Mouse (Mus musculus) forebrain, embryonic 12.5 days (tissue): ENCODE results near the gene Pfkfb3. TPM values are rescaled to one million over a fixed set of nuclear protein-coding genes. Genes with fewer than 3 reads are reported as not detected.

Experiments
- ATAC-seq: fragments of 200-750 bp; cut with Nextera tagmentation; 2 replicates; pipeline ENCODE4 v1.8.0; 2017; ENCODE audit warnings: moderate TSS enrichment; ENCODE audit not compliant: low FRiP score
- H3K27ac ChIP-seq: fragments of 300-500 bp; sonication (generic); 2 replicates; pipeline ENCODE4 v1.5.1; 2016; ENCODE audit warnings: mild to moderate bottlenecking
- H3K27me3 ChIP-seq: fragments of 300-500 bp; sonication (generic); 2 replicates; pipeline ENCODE4 v1.6.1; 2016; ENCODE audit warnings: mild to moderate bottlenecking
- H3K36me3 ChIP-seq: fragments of 300-500 bp; sonication (generic); replicated peaks from 2 replicates; pipeline ENCODE4 v1.6.1; 2016; ENCODE audit warnings: mild to moderate bottlenecking
- H3K4me1 ChIP-seq: fragments of 300-500 bp; sonication (generic); 2 replicates; pipeline ENCODE4 v1.6.1; 2016
- H3K4me2 ChIP-seq: fragments of 300-500 bp; sonication (generic); 2 replicates; pipeline ENCODE4 v1.6.1; 2016; ENCODE audit warnings: mild to moderate bottlenecking, moderate library complexity
- H3K4me3 ChIP-seq: fragments of 300-500 bp; sonication (generic); replicated peaks from 2 replicates; pipeline ENCODE4 v1.5.1; 2016; ENCODE audit warnings: mild to moderate bottlenecking
- H3K9ac ChIP-seq: fragments of 300-500 bp; sonication (generic); 2 replicates; pipeline ENCODE4 v1.6.1; 2016; ENCODE audit warnings: mild to moderate bottlenecking
- H3K9me3 ChIP-seq: fragments of 300-500 bp; sonication (generic); 2 replicates; pipeline ENCODE4 v1.6.1; 2016
- WGBS: fragments of 180-500 bp; shearing (Covaris S2); methylation state at CpG from one replicate; pipeline ENCODE4 v1.1.7; 2016; 5-methylcytosine and 5-hydroxymethylcytosine counted together
- polyA plus RNA-seq: library from polyadenylated mRNA; unstranded; fragments of >200 nt; fragmentation: Nextera tagmentation; extraction: Ambion mirVana; gene quantifications from 2 replicates; pipeline ENCODE4 v1.2.1, GENCODE M21; 2016

Gene Pfkfb3
- polyA plus RNA-seq, 1 experiment from 2014 or later: 19.6 TPM

GRCm38 (mm10) chr2:11445722-11446121, 108.2 kb downstream of the Pfkfb3 start:
- H3K9me3 ChIP-seq: no peaks in the 10 kb centered on the region
- no peaks in the 10 kb centered on the region for H3K36me3 ChIP-seq
- no peak overlapping the region for H3K9ac ChIP-seq
- no peaks in the 10 kb centered on the region for H3K27me3 ChIP-seq
- WGBS: 85% methylated on average over 3 of the region's 3 CpGs
- H3K4me3 ChIP-seq: no peak overlapping the region
- H3K4me1 ChIP-seq: no peaks in the 10 kb centered on the region
- no peak overlapping the region for H3K4me2 ChIP-seq
- no peak for ATAC-seq
- H3K27ac ChIP-seq: no peak overlapping the region

DNA sequence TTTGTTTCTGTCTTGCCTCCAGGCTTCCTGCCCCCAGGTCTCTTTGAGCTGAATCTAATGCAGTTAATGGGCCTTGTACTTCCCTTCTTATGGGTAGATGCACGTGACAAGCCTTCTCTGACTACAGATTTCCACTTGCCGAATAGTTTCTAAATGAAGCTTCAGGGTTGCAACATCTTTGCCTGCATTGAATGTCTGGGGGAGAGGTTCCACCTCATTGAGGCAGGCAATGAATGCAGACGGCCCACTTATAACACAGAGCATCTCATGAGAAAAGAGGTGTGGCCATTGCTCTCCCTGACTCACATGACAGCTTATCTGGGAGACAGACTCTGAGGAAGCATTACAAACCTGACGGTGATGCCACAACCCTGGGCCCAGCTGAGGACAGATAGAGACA, 112.0 kb downstream of the Pfkfb3 start:
- Histone ChIP-seq H3K4me1 (no peaks in the 10 kb centered on the region), H3K36me3 (no peaks in the 10 kb centered on the region), H3K4me3 (no peak overlapping the region), H3K9ac (no peak overlapping the region), H3K27me3 (no peaks in the 10 kb centered on the region), H3K27ac (no peak overlapping the region), H3K4me2 (no peak overlapping the region), H3K9me3 (no peaks in the 10 kb centered on the region)
- ATAC-seq: no peak
- 74% methylated on average over 4 of the region's 4 CpGs for WGBS

DNA sequence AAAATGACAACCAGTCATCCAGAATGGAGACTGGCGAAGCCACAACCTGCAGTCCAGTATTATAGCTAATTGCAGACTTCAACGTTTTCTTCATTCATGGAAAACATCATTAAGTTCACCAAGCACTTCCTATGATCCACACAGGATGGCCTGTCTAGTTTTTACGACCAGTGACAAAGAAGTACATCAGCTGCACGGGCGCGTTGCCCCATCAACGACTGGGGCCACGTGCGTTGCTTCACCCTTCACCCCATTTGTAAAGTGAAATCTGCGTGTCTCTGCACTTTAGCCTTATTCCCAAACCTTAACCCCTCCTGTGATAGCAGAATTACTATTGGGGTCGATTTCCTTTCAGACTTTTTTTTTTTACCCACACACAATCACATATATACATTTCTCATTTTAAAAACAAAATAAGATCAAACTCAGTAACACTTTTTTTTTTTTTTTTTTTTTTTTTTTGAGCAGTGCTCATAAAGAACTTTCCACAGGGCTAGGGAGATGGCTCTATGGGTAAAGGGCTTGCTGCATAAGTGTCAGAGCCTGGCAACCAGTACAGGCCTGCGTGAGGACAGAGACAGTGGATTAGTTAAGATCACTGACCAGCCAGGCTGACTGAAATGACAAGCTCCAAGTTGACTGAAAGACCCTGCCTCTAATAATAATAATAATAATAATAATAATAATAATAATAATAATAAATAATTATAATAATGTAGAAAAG, 115.5 kb downstream of the Pfkfb3 start:
- ATAC-seq: no peak
- 87% methylated on average over 12 of the region's 12 CpGs for WGBS

DNA sequence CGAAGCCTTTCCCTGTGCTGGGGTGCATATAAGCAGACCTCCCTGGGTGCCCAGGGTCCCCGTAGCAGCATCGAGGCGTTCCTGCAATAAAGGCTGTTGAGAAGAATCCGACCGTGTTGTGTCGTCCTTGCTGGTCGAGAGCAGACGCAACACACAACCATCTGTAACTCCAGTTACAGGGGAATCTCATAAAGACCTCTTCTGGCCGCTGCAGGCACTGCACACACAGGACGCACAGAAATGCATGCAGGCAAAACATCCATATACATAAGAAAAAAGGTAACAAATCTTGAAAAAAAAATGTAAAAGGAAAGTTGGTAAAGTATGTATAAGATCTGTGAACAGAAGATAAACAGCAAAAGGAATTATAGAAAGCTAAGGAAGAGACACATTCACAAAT, 117.5 kb downstream of the Pfkfb3 start:
- Histone ChIP-seq H3K9me3 (no peaks in the 10 kb centered on the region), H3K4me3 (no peak overlapping the region), H3K27me3 (no peaks in the 10 kb centered on the region), H3K36me3 (no peaks in the 10 kb centered on the region), H3K9ac (no peak overlapping the region), H3K4me1 (no peaks in the 10 kb centered on the region), H3K27ac (no peak overlapping the region), H3K4me2 (no peak overlapping the region)
- 93% methylated on average over 11 of the region's 11 CpGs for WGBS
- ATAC-seq: no peak

More for the DNA sequence above, 115.5 kb downstream of the Pfkfb3 start:
- H3K9ac ChIP-seq: no peak overlapping the region
- no peak overlapping the region for H3K27ac ChIP-seq
- H3K9me3 ChIP-seq: no peaks in the 10 kb centered on the region
- H3K4me1 ChIP-seq: no peaks in the 10 kb centered on the region
- H3K4me3 ChIP-seq: no peak overlapping the region
- no peaks in the 10 kb centered on the region for H3K36me3 ChIP-seq
- H3K27me3 ChIP-seq: no peaks in the 10 kb centered on the region
- no peak overlapping the region for H3K4me2 ChIP-seq

DNA sequence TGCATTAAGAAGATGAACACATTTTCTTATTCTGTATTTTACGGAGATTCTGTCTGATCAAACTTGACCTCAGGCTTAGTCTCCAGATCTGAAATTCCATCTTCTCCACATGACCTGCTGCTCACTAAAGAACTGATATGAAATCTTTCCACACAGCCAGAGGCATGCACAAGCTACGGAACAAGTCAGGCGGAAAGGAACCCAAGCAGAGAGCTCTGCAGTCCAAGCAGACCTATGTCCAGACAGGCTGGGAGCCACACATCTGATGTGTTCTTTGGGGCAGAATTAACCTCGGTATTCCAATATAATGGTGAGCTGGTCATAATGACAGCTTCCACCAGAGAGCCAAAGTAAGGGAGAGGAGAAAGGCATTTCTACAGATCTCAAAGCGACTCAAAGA, 120.5 kb downstream of the Pfkfb3 start:
- 78% methylated on average over 5 of the region's 5 CpGs for WGBS
- no peaks in the 10 kb centered on the region for H3K9me3 ChIP-seq
- no peaks in the 10 kb centered on the region for H3K36me3 ChIP-seq
- H3K4me3 ChIP-seq: no peak overlapping the region
- no peak overlapping the region for H3K27ac ChIP-seq
- no peak overlapping the region for H3K4me2 ChIP-seq
- no peak for ATAC-seq
- no peak overlapping the region for H3K9ac ChIP-seq
- no peaks in the 10 kb centered on the region for H3K4me1 ChIP-seq
- H3K27me3 ChIP-seq: no peaks in the 10 kb centered on the region

- Histone ChIP-seq H3K4me3 (no peak overlapping the region), H3K27me3 (no peaks in the 10 kb centered on the region), H3K4me2 (no peak overlapping the region), H3K4me1 (no peaks in the 10 kb centered on the region), H3K27ac (no peak overlapping the region), H3K9me3 (no peaks in the 10 kb centered on the region), H3K9ac (no peak overlapping the region), H3K36me3 (no peaks in the 10 kb centered on the region)
- WGBS: 50% methylated on average over 3 of the region's 3 CpGs
- ATAC-seq: peak; percentile 30; the same call in 1 of the 2 replicates
Measured at GRCm38 (mm10) chr2:11429538-11429937, 124.3 kb downstream of the Pfkfb3 start.

DNA sequence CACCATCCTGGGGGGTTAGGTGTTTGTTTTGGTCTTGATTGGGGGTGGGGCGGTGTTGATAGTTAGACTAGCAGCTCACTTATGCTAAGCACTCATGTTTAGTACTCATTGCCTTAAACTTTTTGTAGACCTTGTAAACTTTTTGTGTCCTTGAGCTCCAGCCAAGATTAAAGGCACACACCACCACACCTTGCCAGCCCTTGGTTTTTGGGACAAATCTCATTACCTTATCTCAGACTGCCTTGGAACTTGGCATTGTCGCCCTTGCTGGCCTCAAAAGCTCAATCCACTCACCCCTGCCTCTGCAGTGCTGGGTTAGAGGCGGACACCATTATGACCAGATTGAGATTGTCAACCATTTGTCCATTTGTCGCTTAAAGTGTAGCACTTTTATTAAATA, 125.3 kb downstream of the Pfkfb3 start:
- WGBS: 86% methylated on average over 4 of the region's 4 CpGs

DNA sequence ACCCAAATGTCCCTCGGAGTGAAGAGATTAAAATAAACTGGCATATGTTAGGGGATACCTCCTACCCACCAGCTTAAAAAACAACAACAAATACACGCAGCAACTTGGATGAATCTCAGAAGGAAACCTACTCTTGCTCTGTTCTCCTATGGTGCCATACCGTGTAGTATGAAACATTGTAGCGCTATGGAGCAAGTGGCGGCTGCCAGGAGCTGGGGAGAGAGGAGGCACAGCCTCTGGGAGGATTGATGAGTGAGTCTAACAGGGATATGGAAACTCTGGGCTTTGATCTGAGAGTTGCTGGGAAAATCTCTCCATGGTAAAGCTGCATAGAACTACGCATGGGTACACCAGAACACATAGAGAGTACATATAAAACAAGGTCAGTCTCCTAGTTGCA, 126.3 kb downstream of the Pfkfb3 start:
- Histone ChIP-seq H3K4me1 (no peaks in the 10 kb centered on the region), H3K4me3 (no peak overlapping the region), H3K9ac (no peak overlapping the region), H3K9me3 (no peaks in the 10 kb centered on the region), H3K27me3 (no peaks in the 10 kb centered on the region), H3K4me2 (no peak overlapping the region), H3K27ac (no peak overlapping the region), H3K36me3 (no peaks in the 10 kb centered on the region)
- no peak for ATAC-seq
- WGBS: 88% methylated on average over 6 of the region's 6 CpGs

More for the DNA sequence above, 125.3 kb downstream of the Pfkfb3 start:
- Histone ChIP-seq H3K4me1 (no peaks in the 10 kb centered on the region), H3K9me3 (no peaks in the 10 kb centered on the region), H3K9ac (no peak overlapping the region), H3K36me3 (no peaks in the 10 kb centered on the region), H3K27ac (no peak overlapping the region), H3K4me3 (no peak overlapping the region), H3K27me3 (no peaks in the 10 kb centered on the region), H3K4me2 (no peak overlapping the region)
- ATAC-seq: no peak

GRCm38 (mm10) chr2:11426379-11426778, 127.5 kb downstream of the Pfkfb3 start:
- no peak for ATAC-seq
- H3K27ac ChIP-seq: no peak overlapping the region
- 72% methylated on average over 3 of the region's 3 CpGs for WGBS

DNA sequence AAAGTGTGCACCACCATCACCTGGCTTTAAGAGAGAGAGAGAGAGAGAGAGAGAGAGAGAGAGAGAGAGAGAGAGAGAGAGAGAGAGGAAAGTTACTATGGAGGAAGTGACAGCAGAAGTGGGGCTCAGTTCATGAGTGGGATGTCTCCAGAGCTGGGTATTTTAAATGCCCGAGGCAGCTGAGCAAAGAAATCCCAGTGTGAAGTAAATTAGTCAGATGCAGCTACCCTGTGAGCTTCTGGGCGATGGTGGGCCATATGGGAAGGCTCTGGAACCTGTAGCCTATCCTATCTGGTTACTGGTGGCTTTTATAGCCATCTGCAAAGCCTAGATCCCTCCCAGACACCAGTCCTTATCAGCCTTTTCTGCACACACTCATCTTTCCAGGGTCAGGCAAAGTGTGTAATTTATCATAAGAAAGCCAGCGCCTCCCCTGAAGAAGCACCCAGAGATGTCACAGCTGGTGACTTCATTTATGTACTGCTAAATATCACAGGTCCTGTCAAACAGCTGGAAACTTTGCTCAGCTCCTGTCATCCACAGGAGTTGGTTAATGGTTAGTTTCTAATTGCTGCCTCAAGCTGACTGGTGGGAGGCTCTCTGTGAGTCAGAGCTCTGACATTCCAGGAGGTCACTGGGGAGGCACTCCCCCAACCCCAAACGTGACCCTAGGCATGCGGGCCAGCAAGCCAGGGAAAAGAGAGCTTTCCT, 128.3 kb downstream of the Pfkfb3 start:
- no peaks in the 10 kb centered on the region for H3K36me3 ChIP-seq
- no peaks in the 10 kb centered on the region for H3K27me3 ChIP-seq
- ATAC-seq: no peak
- no peak overlapping the region for H3K9ac ChIP-seq
- no peaks in the 10 kb centered on the region for H3K4me1 ChIP-seq
- H3K27ac ChIP-seq: no peak overlapping the region
- H3K4me2 ChIP-seq: no peak overlapping the region
- H3K9me3 ChIP-seq: no peaks in the 10 kb centered on the region
- H3K4me3 ChIP-seq: no peak overlapping the region
- 53% methylated on average over 5 of the region's 5 CpGs for WGBS

More at GRCm38 (mm10) chr2:11426379-11426778, 127.5 kb downstream of the Pfkfb3 start:
- Histone ChIP-seq H3K4me1 (no peaks in the 10 kb centered on the region), H3K4me3 (no peak overlapping the region), H3K9me3 (no peaks in the 10 kb centered on the region), H3K27me3 (no peaks in the 10 kb centered on the region), H3K4me2 (no peak overlapping the region), H3K36me3 (no peaks in the 10 kb centered on the region), H3K9ac (no peak overlapping the region)

GRCm38 (mm10) chr2:11424252-11424651, 129.6 kb downstream of the Pfkfb3 start:
- Histone ChIP-seq H3K4me3 (no peak overlapping the region), H3K4me2 (no peak overlapping the region), H3K9me3 (no peaks in the 10 kb centered on the region), H3K27ac (no peak overlapping the region), H3K4me1 (no peaks in the 10 kb centered on the region), H3K27me3 (no peaks in the 10 kb centered on the region), H3K9ac (no peak overlapping the region), H3K36me3 (no peaks in the 10 kb centered on the region)
- 89% methylated on average over 5 of the region's 5 CpGs for WGBS
- no peak for ATAC-seq

- Histone ChIP-seq H3K27me3 (no peaks in the 10 kb centered on the region), H3K4me1 (no peaks in the 10 kb centered on the region), H3K27ac (no peak overlapping the region), H3K4me3 (no peak overlapping the region), H3K36me3 (no peaks in the 10 kb centered on the region), H3K9ac (no peak overlapping the region), H3K4me2 (no peak overlapping the region), H3K9me3 (no peaks in the 10 kb centered on the region)
- ATAC-seq: no peak
- 74% methylated on average over 2 of the region's 2 CpGs for WGBS
Measured at GRCm38 (mm10) chr2:11423421-11423820, 130.5 kb downstream of the Pfkfb3 start.

- no peak overlapping the region for H3K4me3 ChIP-seq
Measured at GRCm38 (mm10) chr2:11422384-11422783, 131.5 kb downstream of the Pfkfb3 start.

More at GRCm38 (mm10) chr2:11422384-11422783, 131.5 kb downstream of the Pfkfb3 start:
- WGBS: 87% methylated on average over 3 of the region's 3 CpGs
- H3K4me1 ChIP-seq: no peaks in the 10 kb centered on the region
- no peaks in the 10 kb centered on the region for H3K27me3 ChIP-seq
- H3K36me3 ChIP-seq: no peaks in the 10 kb centered on the region
- H3K27ac ChIP-seq: no peak overlapping the region
- no peaks in the 10 kb centered on the region for H3K9me3 ChIP-seq
- no peak overlapping the region for H3K4me2 ChIP-seq
- ATAC-seq: no peak
- H3K9ac ChIP-seq: no peak overlapping the region
